23 mouse cellular contexts compared by ENCODE assay signal in genomic region chr5:32693411-32693810, GRCm38 (mm10).
DNase-seq lines count a peak whose midpoint lies in the region; ATAC-seq and TF ChIP-seq lines count a peak whose summit lies in the region.
"Had no signal": no experiment of that assay in that cellular context is flagged by ENCODE, and none has a peak within 500 bp of the region (broad histone marks: within the 10 kb centered on the region; RNA-seq: fewer than 3 reads in every experiment).

No protein-coding gene starts in this region.

- peak overlapping the region; percentile 15; the same call in 1 of the 2 replicates for H3K9ac ChIP-seq in heart, embryonic 13.5 days
- no peak overlapping the region for H3K9ac ChIP-seq in ES-E14 (ENCODE audit: insufficient read depth, low read depth, low read length, poor library complexity, severe bottlenecking)
- no peak overlapping the region for H3K9ac ChIP-seq in liver, embryonic 12.5 days
- H3K9ac ChIP-seq: embryonic facial prominence, embryonic 12.5 days; forebrain, embryonic 13.5 days; forebrain, embryonic 15.5 days; forebrain, postnatal 0 days had no signal

- intact Hi-C loops in heart, postnatal 14 days (cut with DNase I): no loop called here

- H3K9me3 ChIP-seq in heart, embryonic 13.5 days: no peaks in the 10 kb centered on the region
- no peaks in the 10 kb centered on the region for H3K9me3 ChIP-seq in ES-E14 (ENCODE audit: control insufficient read depth, insufficient read depth, low read depth, low read length)
- H3K9me3 ChIP-seq in liver, embryonic 12.5 days (replicated peaks): no peaks in the 10 kb centered on the region
- H3K9me3 ChIP-seq: embryonic facial prominence, embryonic 10.5 days; embryonic facial prominence, embryonic 12.5 days; forebrain, embryonic 13.5 days; forebrain, embryonic 15.5 days had no signal

- in situ Hi-C loops in ES-E14 (cut with MboI; ENCODE audit: low sequenced_read_pairs in 2 of 2, unreplicated experiment in 2 of 2): no loop called here

- peaks cover 3% of the 10 kb centered on the region for H3K36me3 ChIP-seq in heart, embryonic 13.5 days
- H3K36me3 ChIP-seq in ES-E14 (ENCODE audit: control insufficient read depth, insufficient read depth, low read length, poor library complexity, severe bottlenecking): no peaks in the 10 kb centered on the region
- no peaks in the 10 kb centered on the region for H3K36me3 ChIP-seq in liver, embryonic 12.5 days
- H3K36me3 ChIP-seq: embryonic facial prominence, embryonic 12.5 days; forebrain, embryonic 15.5 days had no signal

- H3K4me1 ChIP-seq in heart, embryonic 13.5 days: 0 out of 2 replicates have a peak, but pooled peaks cover 4% of the 10 kb centered on the region
- H3K4me1 ChIP-seq in ES-E14 (ENCODE audit: control insufficient read depth in 2 of 2, insufficient read depth in 2 of 2, low read length in 2 of 2, poor library complexity in 1 of 2): no peaks in the 10 kb centered on the region
- 0 out of 2 replicates have a peak, but pooled peaks cover 4% of the 10 kb centered on the region for H3K4me1 ChIP-seq in liver, embryonic 12.5 days
- H3K4me1 ChIP-seq: embryonic facial prominence, embryonic 10.5 days; embryonic facial prominence, embryonic 12.5 days; forebrain, embryonic 13.5 days; forebrain, embryonic 15.5 days had no signal

- no peak overlapping the region for H3K4me2 ChIP-seq in heart, embryonic 13.5 days
- H3K4me2 ChIP-seq in liver, embryonic 12.5 days: no peak overlapping the region
- H3K4me2 ChIP-seq: embryonic facial prominence, embryonic 12.5 days; forebrain, embryonic 13.5 days; forebrain, embryonic 15.5 days had no signal

- no peak overlapping the region for H3K4me3 ChIP-seq in heart, embryonic 13.5 days
- no peak overlapping the region for H3K4me3 ChIP-seq in ES-E14 (ENCODE audit: insufficient read depth in 1 of 2, low read depth in 1 of 2, low read length in 2 of 2, poor library complexity in 1 of 2, severe bottlenecking in 1 of 2)
- H3K4me3 ChIP-seq in liver, embryonic 12.5 days: no peak overlapping the region
- H3K4me3 ChIP-seq: embryonic facial prominence, embryonic 10.5 days; embryonic facial prominence, embryonic 12.5 days; forebrain, embryonic 13.5 days; forebrain, embryonic 15.5 days had no signal

- H3K27ac ChIP-seq in heart, embryonic 13.5 days (replicated peaks): no peak overlapping the region
- no peak overlapping the region for H3K27ac ChIP-seq in ES-E14 (ENCODE audit: insufficient read depth, low read depth, low read length, poor library complexity, severe bottlenecking)
- no peak overlapping the region for H3K27ac ChIP-seq in liver, embryonic 12.5 days
- H3K27ac ChIP-seq: embryonic facial prominence, embryonic 10.5 days; embryonic facial prominence, embryonic 12.5 days; forebrain, embryonic 13.5 days; forebrain, embryonic 15.5 days had no signal

- ATAC-seq in heart, embryonic 13.5 days (ENCODE audit: extremely low read depth, insufficient number of reproducible peaks, low FRiP score, low TSS enrichment): no peak
- ATAC-seq in granulocyte monocyte progenitor cell, adult 5-6 weeks (replicated peaks; ENCODE audit: poor library complexity, severe bottlenecking): peak; percentile 50; the same call in 1 of the 2 replicates
- ATAC-seq in liver, embryonic 12.5 days: no peak
- ATAC-seq: activated CD4-positive, CD25-positive, alpha-beta regulatory T cell, adult 4 months; CD4-positive, CD25-positive, alpha-beta regulatory T cell, adult 4 months; forebrain, embryonic 13.5 days; forebrain, embryonic 15.5 days; forebrain, postnatal 0 days; Patski had no signal

- 43% methylated on average over 2 of the region's 2 CpGs for WGBS in heart, embryonic 13.5 days
- 51% methylated on average over 2 of the region's 2 CpGs for WGBS in liver, embryonic 12.5 days (ENCODE audit: insufficient replicate concordance)

- no peaks in the 10 kb centered on the region for H3K27me3 ChIP-seq in heart, embryonic 13.5 days (replicated peaks)
- no peaks in the 10 kb centered on the region for H3K27me3 ChIP-seq in liver, embryonic 12.5 days (replicated peaks)
- H3K27me3 ChIP-seq: CH12.LX; embryonic facial prominence, embryonic 12.5 days; forebrain, embryonic 13.5 days; forebrain, embryonic 15.5 days; Patski had no signal

- DNase-seq in heart, postnatal 14 days: no peak
- DNase-seq in ES-E14 (ENCODE audit: low read depth, low spot score): no peak
- DNase-seq: adrenal gland, adult 8-10 months; adrenal gland, postnatal 14 days; adrenal gland, postnatal 36 days; B cell, adult 2 months; cerebellum, adult 11 months; cerebellum, adult 2 months; cerebellum, adult 9-10 months; cerebellum, postnatal 10 days; cerebellum, postnatal 25 days; forebrain, postnatal 0 days had no signal

TF ChIP-seq in ES-E14, 5 proteins besides CTCF, POLR2A, EP300 and RAD21:
- TF ChIP-seq MAFK (IDR thresholded peaks at IDR 0.05; ENCODE audit: insufficient read depth, low read depth, low read length) (peak; percentile 62; the same call in 1 of the 2 replicates), HCFC1 (IDR thresholded peaks at IDR 0.05; ENCODE audit: borderline replicate concordance, insufficient read depth, low read length) (no peak), ZNF384 (IDR thresholded peaks at IDR 0.05; ENCODE audit: low read depth, low read length) (no peak)
